Mouse (Mus musculus): ENCODE data around the gene Gm14393. TPM values are rescaled to one million over a fixed set of nuclear protein-coding genes. Genes with fewer than 3 reads are reported as not detected.
"Not testable (repeated sequence)": the region's sequence is repeated elsewhere in the genome, so short reads cannot be mapped to it uniquely, and the experiment has no call there.

Gm14393 gene
- not detected for polyA plus RNA-seq (2017; shearing (Covaris generic))

DNA sequence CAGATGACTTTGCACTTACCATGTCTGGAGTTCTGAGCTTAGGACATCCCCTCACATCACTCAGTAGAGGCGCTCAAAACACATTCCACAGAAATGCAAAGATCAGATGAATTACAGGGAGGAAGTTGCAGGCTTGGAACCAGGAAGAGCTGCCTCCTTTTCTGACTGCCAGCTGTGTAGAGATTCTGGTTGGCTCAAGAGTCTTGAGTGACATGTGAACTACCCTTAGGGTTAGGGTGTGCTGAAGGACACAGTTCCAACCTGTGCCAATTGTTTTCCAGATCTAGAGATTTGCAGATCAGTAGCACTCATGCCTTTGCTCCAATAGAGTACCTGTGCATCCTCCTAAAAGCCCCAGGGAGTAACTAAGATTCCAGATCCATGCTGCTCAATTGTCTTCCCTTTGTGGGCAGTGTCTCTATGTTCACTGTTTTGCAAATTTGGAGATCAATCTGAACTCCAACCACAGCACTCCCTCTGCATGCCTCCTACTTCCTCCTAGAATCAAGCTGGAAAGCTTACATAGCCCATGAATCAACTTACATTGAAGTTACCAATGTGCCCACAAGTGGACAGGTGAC lies at the start of gene Gm14393:
Gene Gm14393 (minus strand): TSS at position 101 of the 581 bp plus-strand sequence.
- ATAC-seq = not testable (repeated sequence)

DNA sequence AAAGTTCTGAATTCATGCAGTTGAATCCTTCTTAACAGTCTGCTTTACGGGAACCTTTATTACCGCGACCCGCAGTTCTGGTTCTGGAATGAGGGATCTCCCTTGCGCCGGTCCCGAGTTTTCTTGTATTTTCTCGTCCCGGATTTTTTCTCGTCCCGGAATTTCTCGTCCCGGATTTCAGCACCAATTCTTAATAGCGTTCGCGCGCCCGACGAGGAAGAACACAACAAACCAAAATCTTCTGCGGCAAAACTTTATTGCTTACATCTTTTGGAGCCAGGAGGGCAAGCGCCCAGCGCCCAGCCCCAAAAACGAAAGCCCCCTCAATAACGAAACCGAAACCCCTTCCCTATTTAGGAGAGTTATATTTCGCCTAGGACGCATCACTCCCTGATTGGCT lies 23.3 kb downstream of the Gm14393 start:
- not testable (repeated sequence) for ATAC-seq

Other genes starting within 250 kb of the Gm14393 start
- not detected for gene Gm14444, start 57.5 kb downstream of the Gm14393 start, polyA plus RNA-seq (2017; shearing (Covaris generic))
- gene Gm14399, start 74.2 kb upstream of the Gm14393 start, polyA plus RNA-seq (2017; shearing (Covaris generic)) = 10 to 100 TPM in 1 of 2 experiments, 1 to 10 TPM in 1; 4.3 to 19.8 TPM
- under 1 TPM; 0.24 to 0.37 TPM for gene Gm14443, start 108.1 kb upstream of the Gm14393 start, polyA plus RNA-seq (2017; shearing (Covaris generic))
- 1 to 10 TPM; 4.7 to 6.8 TPM for gene Gm14391, start 139.1 kb upstream of the Gm14393 start, polyA plus RNA-seq (2017; shearing (Covaris generic))
- gene Gm14440, start 207.3 kb upstream of the Gm14393 start, polyA plus RNA-seq (2017; shearing (Covaris generic)) = 1 to 10 TPM in 1 of 2 experiments, not detected in 1; 6.9 TPM

Measured in activated CD4-positive, CD25-positive, alpha-beta regulatory T cell, adult 4 months (primary cell).